Mouse (Mus musculus): ENCODE data around the gene Gm29666. TPM values are rescaled to one million over a fixed set of nuclear protein-coding genes. Genes with fewer than 3 reads are reported as not detected.
A peak's percentile ranks its signal among the peaks of the same experiment; 100 is the strongest.

Gm29666 gene
- total RNA-seq (2021), result under 1 TPM; 0.65 to 0.70 TPM
- long read RNA-seq, experiment 1, result 0 reads
- long read RNA-seq, experiment 2, result 0 reads

GRCm38 (mm10) chr15:84919938-84920337 lies at the start of gene Gm29666:
Gene Gm29666 (minus strand): TSS chr15:84920038.
- no peak for DNase-seq (ENCODE audit: low spot score in 2 of 2)

- no peak for DNase-seq (ENCODE audit: low spot score in 2 of 2)
These were observed 48.7 kb upstream of the Gm29666 start for GRCm38 (mm10) chr15:84968534-84968933.

- DNase-seq (ENCODE audit: low spot score in 2 of 2), result no peak
These were observed 45.9 kb upstream of the Gm29666 start for GRCm38 (mm10) chr15:84965575-84966360.

GRCm38 (mm10) chr15:84964771-84965170 lies 44.9 kb upstream of the Gm29666 start:
- DNase-seq (ENCODE audit: low spot score in 2 of 2), result no peak

DNA sequence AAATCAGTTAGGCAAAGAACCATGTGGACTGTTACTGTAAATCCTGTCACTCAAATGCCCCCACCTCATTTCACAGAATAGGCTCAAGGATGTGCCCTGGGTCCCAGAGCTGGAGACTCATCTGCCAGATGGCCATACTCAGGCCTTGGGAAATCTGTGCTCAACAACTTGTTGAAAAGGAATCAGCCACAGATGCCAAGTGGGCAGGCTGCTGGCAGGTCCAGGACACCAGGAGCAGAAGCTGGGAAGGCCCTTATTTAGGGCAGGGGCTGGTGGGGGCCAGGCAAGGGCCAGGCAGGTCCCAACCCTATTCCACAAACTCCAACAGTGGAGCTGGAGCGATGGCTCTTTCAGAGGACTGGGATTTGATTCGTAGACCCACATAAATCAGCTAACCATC lies 42.7 kb upstream of the Gm29666 start:
- DNase-seq (ENCODE audit: low spot score in 2 of 2), result no peak

GRCm38 (mm10) chr15:84960692-84961091 lies 40.9 kb upstream of the Gm29666 start:
- DNase-seq (ENCODE audit: low spot score in 2 of 2), result no peak

GRCm38 (mm10) chr15:84959891-84960290 lies 40.1 kb upstream of the Gm29666 start:
- no peak for DNase-seq (ENCODE audit: low spot score in 2 of 2)

- DNase-seq (ENCODE audit: low spot score in 2 of 2), result no peak
These were observed 38.5 kb upstream of the Gm29666 start for GRCm38 (mm10) chr15:84958331-84958730.

DNA sequence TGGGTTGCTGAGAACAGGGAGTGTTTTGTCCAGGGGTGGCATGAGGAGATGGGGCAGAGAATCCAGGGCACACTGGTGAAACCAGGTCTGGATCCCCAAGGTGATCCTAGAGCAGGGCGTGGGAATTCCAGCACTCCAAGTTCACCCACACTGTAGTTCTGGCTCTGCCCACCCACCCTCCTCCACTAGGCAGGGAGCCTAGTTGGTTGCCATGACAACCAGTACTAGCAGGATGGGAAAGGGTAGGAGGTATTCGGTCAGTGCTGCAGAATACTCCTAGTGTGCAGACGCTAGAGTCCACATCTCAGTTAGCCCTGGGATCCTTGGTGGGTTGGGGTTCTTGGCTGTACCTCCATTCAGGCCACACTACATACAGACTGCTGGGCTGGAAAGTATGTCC lies 38.0 kb upstream of the Gm29666 start:
- DNase-seq (ENCODE audit: low spot score in 2 of 2), result no peak

DNA sequence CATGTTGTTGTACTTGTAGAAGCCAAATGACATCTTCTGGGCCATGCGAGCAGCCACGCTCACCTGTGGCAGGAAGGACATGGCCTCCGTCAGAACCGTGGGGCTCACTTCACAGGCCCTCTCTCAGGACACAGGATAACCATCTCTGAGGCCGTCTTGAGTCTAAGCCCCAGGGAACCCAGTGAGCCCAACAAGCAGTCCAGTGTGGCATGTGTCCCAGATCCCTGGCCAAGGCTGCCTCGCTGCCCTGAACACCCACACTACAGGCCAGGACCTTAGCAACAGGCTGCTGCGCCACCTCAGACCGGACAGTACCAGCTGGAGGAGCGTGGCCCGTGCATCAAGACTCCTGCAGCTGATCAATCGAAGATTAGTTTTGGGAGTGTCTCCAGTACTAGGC lies 33.4 kb upstream of the Gm29666 start:
- no peak for DNase-seq (ENCODE audit: low spot score in 2 of 2)

DNA sequence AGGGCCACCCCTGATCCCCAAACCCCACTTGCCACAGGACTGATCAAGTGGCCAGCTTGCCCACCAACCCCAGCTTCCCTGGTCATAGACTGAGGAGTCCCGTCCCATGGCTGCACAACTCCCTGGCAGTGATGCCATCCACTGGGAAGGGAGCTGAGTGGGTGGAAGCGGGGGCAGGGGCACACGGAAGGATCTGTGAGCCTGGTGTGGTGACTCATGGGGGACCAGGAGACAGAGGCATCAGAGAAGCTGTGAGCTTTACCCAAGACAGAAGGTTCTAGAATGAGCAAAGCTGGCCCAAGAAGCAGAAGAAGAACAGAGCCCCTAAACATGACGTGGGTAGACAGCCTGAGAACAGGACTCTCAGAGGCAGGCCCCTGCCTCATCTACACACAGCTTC lies 30.2 kb upstream of the Gm29666 start:
- DNase-seq (ENCODE audit: low spot score in 2 of 2), result no peak

GRCm38 (mm10) chr15:84948990-84949389 lies 29.2 kb upstream of the Gm29666 start:
- DNase-seq (ENCODE audit: low spot score in 2 of 2), result no peak

GRCm38 (mm10) chr15:84944319-84944718 lies 24.5 kb upstream of the Gm29666 start:
- DNase-seq (ENCODE audit: low spot score in 2 of 2), result no peak

DNA sequence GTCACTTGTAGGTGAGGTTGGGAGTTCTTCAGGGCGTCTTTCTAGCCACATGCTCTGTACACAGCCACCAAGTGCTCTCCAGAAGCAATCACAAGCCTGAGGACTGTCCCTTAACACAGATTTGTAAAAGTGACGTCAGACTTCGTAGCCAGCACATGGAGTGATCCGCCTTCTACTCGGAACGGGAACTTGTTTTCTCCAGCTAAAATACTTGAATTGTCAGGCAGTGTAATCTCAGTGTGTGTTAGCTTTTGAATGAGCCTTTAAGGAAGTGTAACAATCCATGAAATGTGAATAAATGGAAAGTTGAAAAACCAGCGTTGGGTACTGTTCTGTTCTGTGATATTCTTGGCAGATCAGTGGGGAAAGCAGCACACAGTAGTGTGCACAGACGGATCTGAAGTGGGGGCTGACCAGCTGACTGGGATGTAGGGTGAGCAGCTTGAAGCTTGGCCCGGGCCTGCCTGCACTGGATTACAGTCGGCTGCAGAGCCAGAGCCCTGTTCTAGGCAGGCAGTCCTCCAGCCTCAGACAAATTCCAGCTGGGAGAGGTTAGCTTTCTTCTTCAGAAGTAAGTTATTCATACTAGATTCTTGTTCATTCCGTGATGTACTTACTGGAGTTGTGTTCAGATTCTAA lies 22.9 kb upstream of the Gm29666 start:
- DNase-seq (ENCODE audit: low spot score in 2 of 2), result no peak

- DNase-seq (ENCODE audit: low spot score in 2 of 2), result no peak
These were observed 20.3 kb upstream of the Gm29666 start for GRCm38 (mm10) chr15:84940102-84940501.

- no peak for DNase-seq (ENCODE audit: low spot score in 2 of 2)
These were observed 15.1 kb upstream of the Gm29666 start for GRCm38 (mm10) chr15:84934901-84935300.

DNA sequence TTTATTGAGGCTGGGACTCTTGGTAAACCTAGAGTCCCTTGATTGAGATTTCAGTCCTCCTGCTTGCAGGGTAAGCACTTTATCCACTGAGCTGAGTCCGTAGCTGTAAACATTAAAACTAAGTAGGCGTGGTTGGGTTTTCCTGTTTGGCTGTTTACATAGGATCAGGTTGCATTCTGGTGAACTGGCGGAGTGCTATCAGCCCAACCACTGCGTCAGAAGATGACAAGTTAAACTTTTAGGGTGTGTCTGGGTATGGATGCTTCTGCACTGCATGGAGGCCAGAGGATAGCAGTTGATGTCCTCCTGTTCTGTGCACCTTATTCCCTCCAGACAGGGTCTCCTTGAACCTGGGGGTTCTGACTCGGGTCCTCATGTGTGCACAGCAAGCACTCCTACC lies 12.5 kb upstream of the Gm29666 start:
- no peak for DNase-seq (ENCODE audit: low spot score in 2 of 2)

GRCm38 (mm10) chr15:84925495-84926018 lies 5.7 kb upstream of the Gm29666 start:
- DNase-seq (ENCODE audit: low spot score in 2 of 2), result no peak

GRCm38 (mm10) chr15:84924781-84925315 lies 5.0 kb upstream of the Gm29666 start:
- no peak for DNase-seq (ENCODE audit: low spot score in 2 of 2)

GRCm38 (mm10) chr15:84923508-84924181 lies 3.8 kb upstream of the Gm29666 start:
- DNase-seq (ENCODE audit: low spot score in 2 of 2), result peak in 1 of 2 experiments; percentile 29

DNA sequence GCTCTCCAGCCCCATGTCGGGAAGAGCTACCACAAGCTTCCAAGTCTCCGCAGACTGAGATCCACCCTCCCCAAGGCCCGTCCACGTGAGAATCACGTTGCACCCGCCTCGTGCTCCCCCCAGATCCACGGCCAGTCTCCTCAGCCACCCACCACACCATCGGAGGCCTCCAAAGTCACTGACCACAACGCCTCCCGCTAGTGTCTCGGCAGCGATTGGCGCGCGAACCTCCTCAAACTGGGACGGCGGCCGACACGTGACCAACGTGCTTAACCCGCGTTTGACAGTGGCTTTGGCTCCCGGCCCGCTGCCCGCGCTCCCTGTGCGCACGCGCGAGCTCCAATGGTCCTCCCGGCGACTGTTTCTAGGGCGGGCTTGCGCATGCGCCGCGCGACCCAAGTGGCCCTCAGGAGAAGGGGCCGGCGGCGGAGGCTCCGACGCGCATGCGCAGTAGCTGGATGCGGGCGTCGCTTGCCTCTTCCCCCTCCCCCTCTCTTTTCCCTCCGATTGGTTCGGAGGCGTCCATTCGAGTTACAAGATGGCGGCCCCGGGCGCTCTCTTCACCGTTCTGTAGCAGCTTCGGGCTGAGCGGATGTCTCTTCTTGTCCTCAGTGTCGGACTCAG lies 3.2 kb upstream of the Gm29666 start, which contains the start of gene Nup50:
Gene Nup50 (plus strand): TSS at position 528 of the 624 bp plus-strand sequence.
- peak; percentile 100 for DNase-seq (ENCODE audit: low spot score in 2 of 2)
